Mouse (Mus musculus) kidney, embryonic 15.5 days (tissue): ENCODE measurements at regions not wholly inside any gene's neighbourhood (a gene's known extent, or its start where the extent isn't known, plus 50 kb on each side); places are given as distances from the start of the nearest gene placed in this dataset.

Source experiments
- ATAC-seq: fragments of 200-750 bp; cut with Nextera tagmentation; replicated peaks from 2 replicates; pipeline ENCODE4 v1.8.0; 2017; ENCODE audit warnings: moderate TSS enrichment; ENCODE audit not compliant: low FRiP score
- H3K27ac ChIP-seq: fragments of 300-500 bp; sonication (generic); 2 replicates; pipeline ENCODE4 v1.5.1; 2015; ENCODE audit warnings: mild to moderate bottlenecking, inconsistent platforms
- H3K27me3 ChIP-seq: fragments of 300-500 bp; sonication (generic); 2 replicates; pipeline ENCODE4 v1.6.1; 2015; ENCODE audit warnings: inconsistent platforms
- H3K36me3 ChIP-seq: fragments of 300-500 bp; sonication (generic); 2 replicates; pipeline ENCODE4 v1.6.1; 2015; ENCODE audit warnings: inconsistent platforms
- H3K4me1 ChIP-seq: fragments of 300-500 bp; sonication (generic); 2 replicates; pipeline ENCODE4 v1.6.1; 2015; ENCODE audit warnings: inconsistent platforms
- H3K4me2 ChIP-seq: fragments of 300-500 bp; sonication (generic); 2 replicates; pipeline ENCODE4 v1.6.1; 2015; ENCODE audit warnings: moderate library complexity, mild to moderate bottlenecking, inconsistent platforms
- H3K4me3 ChIP-seq: fragments of 300-500 bp; sonication (generic); replicated peaks from 2 replicates; pipeline ENCODE4 v1.5.1; 2015; ENCODE audit warnings: mild to moderate bottlenecking, inconsistent platforms
- H3K9ac ChIP-seq: fragments of 300-500 bp; sonication (generic); 2 replicates; pipeline ENCODE4 v1.6.1; 2015; ENCODE audit warnings: mild to moderate bottlenecking, inconsistent platforms
- H3K9me3 ChIP-seq: fragments of 300-500 bp; sonication (generic); replicated peaks from 2 replicates; pipeline ENCODE4 v1.6.1; 2016; ENCODE audit warnings: inconsistent platforms
- WGBS: fragments of 180-500 bp; shearing (Covaris S2); methylation state at CpG from one replicate; pipeline ENCODE4 v1.1.7; 2015; ENCODE audit warnings: mixed read lengths; 5-methylcytosine and 5-hydroxymethylcytosine counted together

- H3K9me3 ChIP-seq = no peaks in the 10 kb centered on the region
- WGBS = 82% methylated on average over 14 of the region's 14 CpGs
- H3K9ac ChIP-seq = no peak overlapping the region
- H3K4me2 ChIP-seq = no peak overlapping the region
- no peak overlapping the region for H3K27ac ChIP-seq
- H3K4me1 ChIP-seq = peaks cover 31% of the 10 kb centered on the region
- H3K36me3 ChIP-seq = no peaks in the 10 kb centered on the region
- H3K4me3 ChIP-seq = no peak overlapping the region
- ATAC-seq = no peak
- H3K27me3 ChIP-seq = 0 out of 2 replicates have a peak, but pooled peaks cover 5% of the 10 kb centered on the region
These were observed 333.9 kb downstream of the 1500009L16Rik start for GRCm38 (mm10) chr10:84056323-84057169.

GRCm38 (mm10) chr10:84058301-84058700 is 335.6 kb downstream of the 1500009L16Rik start:
- ATAC-seq = no peak
- Histone ChIP-seq H3K4me2 (no peak overlapping the region), H3K4me3 (no peak overlapping the region), H3K27ac (no peak overlapping the region), H3K36me3 (no peaks in the 10 kb centered on the region), H3K27me3 (0 out of 2 replicates have a peak, but pooled peaks cover 5% of the 10 kb centered on the region), H3K9ac (no peak overlapping the region), H3K4me1 (peaks cover 31% of the 10 kb centered on the region), H3K9me3 (no peaks in the 10 kb centered on the region)
- 93% methylated on average over 2 of the region's 2 CpGs for WGBS

- no peak overlapping the region for H3K4me2 ChIP-seq
- whole genome bisulfite sequencing = 88% methylated on average over 9 of the region's 9 CpGs
- ATAC-seq = no peak
These were observed 337.2 kb downstream of the 1500009L16Rik start for GRCm38 (mm10) chr10:84059646-84060491.

GRCm38 (mm10) chr10:84060492-84061218 is 338.0 kb downstream of the 1500009L16Rik start:
- H3K9me3 ChIP-seq = no peaks in the 10 kb centered on the region
- 26% methylated on average over 7 of the region's 7 CpGs for WGBS

More at GRCm38 (mm10) chr10:84059646-84060491, 337.2 kb downstream of the 1500009L16Rik start:
- no peak overlapping the region for H3K27ac ChIP-seq
- H3K27me3 ChIP-seq = 0 out of 2 replicates have a peak, but pooled peaks cover 5% of the 10 kb centered on the region
- no peaks in the 10 kb centered on the region for H3K36me3 ChIP-seq
- no peaks in the 10 kb centered on the region for H3K9me3 ChIP-seq
- no peak overlapping the region for H3K4me3 ChIP-seq
- peaks cover 29% of the 10 kb centered on the region for H3K4me1 ChIP-seq
- H3K9ac ChIP-seq = no peak overlapping the region

GRCm38 (mm10) chr10:84067052-84067650 is 344.5 kb downstream of the 1500009L16Rik start:
- H3K9ac ChIP-seq = no peak overlapping the region
- no peak overlapping the region for H3K4me3 ChIP-seq
- H3K4me1 ChIP-seq = no peaks in the 10 kb centered on the region
- H3K27me3 ChIP-seq = no peaks in the 10 kb centered on the region
- H3K9me3 ChIP-seq = no peaks in the 10 kb centered on the region
- H3K4me2 ChIP-seq = no peak overlapping the region
- no peak overlapping the region for H3K27ac ChIP-seq
- WGBS = 49% methylated on average over 4 of the region's 4 CpGs
- ATAC-seq = no peak
- no peaks in the 10 kb centered on the region for H3K36me3 ChIP-seq

More at GRCm38 (mm10) chr10:84060492-84061218, 338.0 kb downstream of the 1500009L16Rik start:
- no peaks in the 10 kb centered on the region for H3K36me3 ChIP-seq
- H3K4me1 ChIP-seq = peaks cover 23% of the 10 kb centered on the region
- H3K27ac ChIP-seq = peak overlapping the region; percentile 54; the same call in 1 of the 2 replicates
- H3K27me3 ChIP-seq = 0 out of 2 replicates have a peak, but pooled peaks cover 5% of the 10 kb centered on the region
- no peak overlapping the region for H3K4me3 ChIP-seq
- no peak for ATAC-seq
- H3K4me2 ChIP-seq = 0 out of 2 replicates have a peak overlapping the region, but pooled peaks have one; percentile 23
- no peak overlapping the region for H3K9ac ChIP-seq

- no peak overlapping the region for H3K9ac ChIP-seq
- H3K4me1 ChIP-seq = no peaks in the 10 kb centered on the region
- ATAC-seq = no peak
- no peaks in the 10 kb centered on the region for H3K9me3 ChIP-seq
- no peak overlapping the region for H3K4me2 ChIP-seq
- WGBS = 73% methylated on average over 9 of the region's 9 CpGs
- no peaks in the 10 kb centered on the region for H3K36me3 ChIP-seq
- no peaks in the 10 kb centered on the region for H3K27me3 ChIP-seq
- no peak overlapping the region for H3K4me3 ChIP-seq
- H3K27ac ChIP-seq = no peak overlapping the region
These were observed 347.1 kb downstream of the 1500009L16Rik start for GRCm38 (mm10) chr10:84069806-84070205.

- no peak overlapping the region for H3K4me3 ChIP-seq
- WGBS = 55% methylated on average over 12 of the region's 12 CpGs
- H3K27me3 ChIP-seq = no peaks in the 10 kb centered on the region
- H3K27ac ChIP-seq = no peak overlapping the region
- no peak overlapping the region for H3K4me2 ChIP-seq
- H3K9me3 ChIP-seq = peaks cover 5% of the 10 kb centered on the region; the same call in 1 of the 2 replicates
- no peak overlapping the region for H3K9ac ChIP-seq
- no peaks in the 10 kb centered on the region for H3K4me1 ChIP-seq
- no peaks in the 10 kb centered on the region for H3K36me3 ChIP-seq
- no peak for ATAC-seq
These were observed 350.3 kb downstream of the 1500009L16Rik start for GRCm38 (mm10) chr10:84072866-84073483.

GRCm38 (mm10) chr10:84075581-84075980 is 352.9 kb downstream of the 1500009L16Rik start:
- Histone ChIP-seq H3K4me1 (no peaks in the 10 kb centered on the region), H3K27ac (no peak overlapping the region)
- WGBS = 76% methylated on average over 4 of the region's 4 CpGs

GRCm38 (mm10) chr10:84080236-84080635 is 357.6 kb downstream of the 1500009L16Rik start:
- no peak overlapping the region for H3K27ac ChIP-seq
- H3K9ac ChIP-seq = no peak overlapping the region
- no peaks in the 10 kb centered on the region for H3K36me3 ChIP-seq
- ATAC-seq = no peak
- H3K27me3 ChIP-seq = no peaks in the 10 kb centered on the region
- peaks cover 5% of the 10 kb centered on the region; the same call in 1 of the 2 replicates for H3K9me3 ChIP-seq
- peaks cover 3% of the 10 kb centered on the region; the same call in 1 of the 2 replicates for H3K4me1 ChIP-seq
- 75% methylated on average over 6 of the region's 6 CpGs for WGBS
- no peak overlapping the region for H3K4me2 ChIP-seq
- H3K4me3 ChIP-seq = no peak overlapping the region

More at GRCm38 (mm10) chr10:84075581-84075980, 352.9 kb downstream of the 1500009L16Rik start:
- Histone ChIP-seq H3K4me2 (no peak overlapping the region), H3K9ac (no peak overlapping the region), H3K9me3 (peaks cover 5% of the 10 kb centered on the region; the same call in 1 of the 2 replicates), H3K4me3 (no peak overlapping the region), H3K27me3 (no peaks in the 10 kb centered on the region), H3K36me3 (no peaks in the 10 kb centered on the region)
- no peak for ATAC-seq

- no peaks in the 10 kb centered on the region for H3K36me3 ChIP-seq
- H3K4me1 ChIP-seq = peaks cover 3% of the 10 kb centered on the region; the same call in 1 of the 2 replicates
- no peak overlapping the region for H3K4me3 ChIP-seq
- H3K4me2 ChIP-seq = no peak overlapping the region
- H3K27ac ChIP-seq = no peak overlapping the region
- no peak for ATAC-seq
- WGBS = 44% methylated on average over 6 of the region's 6 CpGs
- peaks cover 5% of the 10 kb centered on the region; the same call in 1 of the 2 replicates for H3K9me3 ChIP-seq
- no peaks in the 10 kb centered on the region for H3K27me3 ChIP-seq
- H3K9ac ChIP-seq = no peak overlapping the region
These were observed 358.7 kb downstream of the Nuak1 start for GRCm38 (mm10) chr10:84081673-84082072.

GRCm38 (mm10) chr10:84087528-84087927 is 352.9 kb downstream of the Nuak1 start:
- H3K4me2 ChIP-seq = no peak overlapping the region
- no peak overlapping the region for H3K27ac ChIP-seq
- H3K9me3 ChIP-seq = no peaks in the 10 kb centered on the region
- no peak for ATAC-seq
- no peaks in the 10 kb centered on the region for H3K4me1 ChIP-seq
- H3K4me3 ChIP-seq = no peak overlapping the region
- H3K36me3 ChIP-seq = no peaks in the 10 kb centered on the region
- H3K9ac ChIP-seq = no peak overlapping the region
- 86% methylated on average over 5 of the region's 5 CpGs for WGBS
- no peaks in the 10 kb centered on the region for H3K27me3 ChIP-seq
